Mouse (Mus musculus) heart, postnatal 0 days (tissue): ENCODE results near the gene Ift80.

Experiments used
- CTCF ChIP-seq: IDR thresholded peaks from 2 replicates; pipeline ENCODE4 v1.5.1; 2016; ENCODE audit warnings: antibody characterized with exemption, control low read depth, low read depth
- EP300 ChIP-seq: IDR thresholded peaks from 2 replicates; pipeline ENCODE4 v1.6.1; 2016; ENCODE audit warnings: antibody characterized with exemption, low read depth

DNA sequence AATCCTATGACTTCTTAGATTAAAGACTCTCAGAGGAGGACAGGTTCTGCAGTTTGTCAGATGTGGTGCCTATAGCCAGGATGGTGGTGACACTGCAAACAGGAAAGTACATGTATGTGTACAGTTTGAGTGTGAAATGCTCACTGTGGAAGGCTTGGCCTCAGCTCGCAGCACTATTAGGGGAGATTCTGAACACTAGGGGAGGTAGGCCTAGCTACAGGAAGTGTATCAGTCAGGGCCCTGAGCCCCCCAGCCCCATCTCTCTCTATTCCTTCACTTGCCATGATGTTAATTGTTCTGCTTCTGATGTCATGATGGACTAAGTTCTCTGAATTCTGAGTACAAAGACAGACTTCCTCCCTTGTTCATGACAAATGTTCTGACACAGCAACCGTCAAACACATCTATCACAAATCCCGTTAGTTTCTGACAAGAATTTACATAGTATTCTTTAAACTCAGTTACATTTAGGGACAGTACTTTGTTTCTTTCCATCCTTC lies 35.2 kb downstream of the Ift80 start:
- TF ChIP-seq CTCF: no peak
- TF ChIP-seq EP300: no peak
